Mouse (Mus musculus) induced T-regulatory cell, adult 2 months (primary cell): Measurements from ENCODE around the gene Dennd4c.
A peak's percentile ranks its signal among the peaks of the same experiment; 100 is the strongest.
"Not testable (repeated sequence)": the region's sequence is repeated elsewhere in the genome, so short reads cannot be mapped to it uniquely, and the experiment has no call there.

Experiments used
- DNase-seq: peaks from one replicate; pipeline ENCODE4 v3.0.0-alpha.2; 2012; ENCODE audit warnings: low read depth

The Dennd4c gene

GRCm38 (mm10) chr4:86777587-86777986 is 29.2 kb downstream of the Dennd4c start:
- DNase-seq, result no peak

GRCm38 (mm10) chr4:86810604-86811003 is 62.2 kb downstream of the Dennd4c start:
- DNase-seq, result no peak

- DNase-seq, result no peak
These were observed 66.5 kb downstream of the Dennd4c start for GRCm38 (mm10) chr4:86814850-86815249.

GRCm38 (mm10) chr4:86823169-86823568 is 74.8 kb downstream of the Dennd4c start:
- peak; percentile 79 for DNase-seq

- no peak for DNase-seq
These were observed 76.8 kb downstream of the Dennd4c start for GRCm38 (mm10) chr4:86825143-86825542.

GRCm38 (mm10) chr4:86831896-86832295 is 83.5 kb downstream of the Dennd4c start:
- no peak for DNase-seq

- not testable (repeated sequence) for DNase-seq
These were observed 92.8 kb downstream of the Dennd4c start for GRCm38 (mm10) chr4:86841141-86841540.

- DNase-seq, result no peak
These were observed 97.0 kb downstream of the Dennd4c start for GRCm38 (mm10) chr4:86845384-86845783.

GRCm38 (mm10) chr4:86847246-86847645 is 98.9 kb downstream of the Dennd4c start:
- no peak for DNase-seq

GRCm38 (mm10) chr4:86851331-86851730 is 103.0 kb downstream of the Dennd4c start:
- DNase-seq, result no peak

- DNase-seq, result no peak
These were observed 103.7 kb downstream of the Dennd4c start for GRCm38 (mm10) chr4:86852018-86852417.

- DNase-seq, result no peak
These were observed 104.6 kb downstream of the Dennd4c start for GRCm38 (mm10) chr4:86852813-86853590.

GRCm38 (mm10) chr4:86856304-86857112 is 108.2 kb downstream of the Dennd4c start:
- DNase-seq, result peak; percentile 58

- DNase-seq, result peak; percentile 100
These were observed 109.0 kb downstream of the Dennd4c start, which contains the start of gene Rps6 for GRCm38 (mm10) chr4:86857113-86858069. Gene Rps6, minus strand, starts transcription at chr4:86857412.

GRCm38 (mm10) chr4:86858070-86858440 is 109.7 kb downstream of the Dennd4c start:
- no peak for DNase-seq

- no peak for DNase-seq
These were observed 115.7 kb downstream of the Dennd4c start for GRCm38 (mm10) chr4:86864087-86864486.

GRCm38 (mm10) chr4:86871988-86872387 is 123.6 kb downstream of the Dennd4c start:
- no peak for DNase-seq

- no peak for DNase-seq
These were observed 124.7 kb downstream of the Dennd4c start for GRCm38 (mm10) chr4:86873072-86873471.

GRCm38 (mm10) chr4:86874146-86874847 is 125.9 kb downstream of the Dennd4c start, which contains the start of gene Acer2:
Gene Acer2, plus strand, starts transcription at chr4:86874396.
- peak; percentile 95 for DNase-seq

GRCm38 (mm10) chr4:86879477-86879876 is 131.1 kb downstream of the Dennd4c start:
- DNase-seq, result no peak

- no peak for DNase-seq
These were observed 132.8 kb downstream of the Dennd4c start for GRCm38 (mm10) chr4:86881178-86881577.
